Mouse (Mus musculus) ovary, postnatal 36 days (tissue): ENCODE results near the gene Dync1i1.
"Not testable (repeated sequence)": the region's sequence is repeated elsewhere in the genome, so short reads cannot be mapped to it uniquely, and the experiment has no call there.

Experiments used
- DNase-seq: peaks from one replicate; pipeline ENCODE4 v3.0.0; 2022; ENCODE audit warnings: low spot score, mixed read lengths

Gene Dync1i1

DNA sequence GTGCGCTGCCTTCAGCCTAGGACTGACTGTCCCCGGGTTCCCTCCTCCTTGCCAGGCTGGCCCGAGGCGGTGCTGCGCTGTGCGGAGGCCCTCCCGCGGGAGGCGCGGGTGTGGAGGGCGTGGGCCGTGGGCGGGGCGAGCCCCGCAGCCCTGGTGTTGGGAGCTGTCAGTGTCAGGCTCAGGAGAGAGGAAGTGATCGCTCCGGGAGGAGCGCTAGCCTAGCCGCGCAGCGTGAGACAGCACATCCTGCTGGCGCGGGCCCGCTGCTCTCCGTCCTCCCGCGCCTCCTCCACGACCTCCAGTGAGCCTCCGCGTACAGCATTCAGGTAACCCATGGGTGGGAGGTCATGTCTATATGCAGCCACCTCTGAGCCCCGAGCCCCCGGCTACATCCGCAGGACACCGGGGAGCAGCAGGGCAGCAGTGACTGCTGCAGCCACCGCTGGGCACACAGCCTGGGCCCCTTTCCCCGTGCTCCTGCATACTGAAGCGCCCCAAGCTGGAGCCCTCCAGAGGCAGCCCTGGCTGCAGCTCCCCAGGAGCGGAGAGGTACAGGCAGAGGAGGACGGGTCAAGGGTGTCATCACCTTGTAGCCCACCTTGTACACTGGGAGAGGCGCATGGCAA, at the start of gene Dync1i1:
TSS of gene Dync1i1 (plus strand) at position 29 of the 626 bp plus-strand sequence.
- DNase-seq: peak; percentile 66

DNA sequence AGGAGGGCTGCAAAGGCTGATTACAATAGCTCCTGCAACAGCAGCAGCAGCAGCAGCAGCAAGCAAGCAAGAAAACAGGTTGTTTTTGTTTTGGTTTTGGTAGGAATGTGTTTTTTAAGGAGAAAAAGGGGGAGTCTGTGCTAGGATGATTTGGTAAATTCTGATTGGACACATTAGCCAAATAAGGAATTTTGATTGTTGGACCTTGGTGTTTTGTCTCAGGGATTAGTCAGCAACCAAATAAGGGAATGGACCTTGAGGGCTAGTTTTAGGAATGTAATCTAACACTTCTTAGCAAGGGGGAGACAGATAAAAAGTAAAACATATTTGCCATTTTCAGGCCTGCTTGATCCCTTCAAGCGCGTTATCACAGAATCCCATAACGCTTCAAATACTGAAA, 45.7 kb upstream of the Dync1i1 start:
- no peak for DNase-seq

DNA sequence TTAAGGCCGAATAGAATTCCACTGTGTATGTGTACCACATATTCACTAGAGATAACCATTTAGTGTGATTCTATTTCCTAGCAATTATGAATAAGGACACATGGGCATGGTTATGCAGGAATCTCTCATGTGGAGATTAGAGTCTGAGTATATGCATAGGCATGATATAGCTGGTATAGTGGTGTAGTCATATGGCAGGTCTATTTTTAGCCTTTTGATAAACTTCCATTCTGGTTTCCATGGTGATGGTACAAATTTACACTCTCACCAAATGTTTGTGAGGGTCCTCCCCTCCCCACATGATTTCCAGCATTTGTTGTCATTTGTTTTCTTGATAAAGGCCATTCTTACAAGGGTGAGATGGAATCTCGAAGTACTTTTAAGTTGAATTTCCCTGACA, 23.6 kb upstream of the Dync1i1 start:
- no peak for DNase-seq

DNA sequence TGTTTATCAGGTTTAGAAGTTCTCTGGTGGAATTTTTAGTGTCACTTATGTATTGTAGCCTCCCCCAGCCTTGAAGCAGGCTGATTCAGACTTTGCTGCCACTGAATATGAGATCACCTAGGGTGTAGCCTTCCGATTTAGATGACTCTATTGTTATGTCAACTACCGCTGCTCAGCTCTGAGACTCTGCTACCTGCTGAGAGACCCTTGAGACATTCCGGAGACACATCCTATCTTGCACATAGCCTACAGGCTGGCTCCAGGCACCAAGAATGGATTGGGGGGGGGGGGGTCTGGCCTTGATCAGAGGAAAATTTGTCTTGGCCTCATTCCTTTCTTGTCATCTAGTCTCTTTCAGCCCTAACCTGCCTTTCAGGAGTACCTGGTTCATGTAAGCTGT, 17.5 kb upstream of the Dync1i1 start:
- not testable (repeated sequence) for DNase-seq

DNA sequence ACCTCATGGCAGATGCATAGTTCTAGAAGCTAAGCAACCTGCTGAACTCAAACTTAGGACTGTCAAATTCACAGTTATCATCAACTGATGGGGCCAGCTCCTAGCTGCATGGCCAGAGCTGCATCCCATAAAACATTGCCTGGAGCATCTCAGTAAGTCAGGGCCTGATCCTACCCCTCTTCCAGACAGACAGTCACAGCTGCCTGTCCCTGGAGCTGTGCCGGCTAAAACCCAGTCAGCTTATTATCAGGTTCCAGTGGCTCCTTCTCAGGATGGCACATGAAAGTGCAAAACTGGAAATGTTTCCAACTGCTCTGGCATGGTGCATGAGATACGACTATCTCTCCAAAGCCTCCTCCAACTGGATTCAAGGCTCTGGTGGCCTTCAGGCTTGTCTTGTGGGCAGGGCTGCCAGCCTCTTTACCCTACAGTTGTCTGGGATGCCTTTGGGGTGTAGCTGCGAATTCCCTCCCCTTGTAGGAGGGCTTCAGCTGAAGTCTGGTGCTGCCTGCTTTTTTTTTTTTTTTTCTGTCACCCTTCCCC, 15.3 kb upstream of the Dync1i1 start:
- DNase-seq: peak; percentile 38

DNA sequence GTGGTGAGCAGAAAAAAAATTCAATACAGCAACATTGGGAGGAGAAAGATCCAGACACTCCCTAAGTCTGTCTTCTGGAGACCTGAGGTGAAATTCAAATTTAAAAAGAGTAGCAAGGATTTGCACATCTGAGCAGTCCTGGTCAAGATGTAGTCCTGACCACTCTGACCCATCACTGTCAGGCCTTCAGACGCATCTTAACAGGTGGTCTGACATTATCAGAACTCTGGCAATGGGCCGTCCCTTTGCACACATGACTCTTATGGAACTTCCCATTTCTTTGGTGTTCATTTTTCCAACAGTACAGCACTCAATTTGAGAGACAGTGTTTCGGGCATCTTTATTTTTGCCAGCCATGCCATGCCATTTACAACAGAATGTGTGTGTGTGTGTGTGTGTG, 12.8 kb upstream of the Dync1i1 start:
- DNase-seq: no peak

DNA sequence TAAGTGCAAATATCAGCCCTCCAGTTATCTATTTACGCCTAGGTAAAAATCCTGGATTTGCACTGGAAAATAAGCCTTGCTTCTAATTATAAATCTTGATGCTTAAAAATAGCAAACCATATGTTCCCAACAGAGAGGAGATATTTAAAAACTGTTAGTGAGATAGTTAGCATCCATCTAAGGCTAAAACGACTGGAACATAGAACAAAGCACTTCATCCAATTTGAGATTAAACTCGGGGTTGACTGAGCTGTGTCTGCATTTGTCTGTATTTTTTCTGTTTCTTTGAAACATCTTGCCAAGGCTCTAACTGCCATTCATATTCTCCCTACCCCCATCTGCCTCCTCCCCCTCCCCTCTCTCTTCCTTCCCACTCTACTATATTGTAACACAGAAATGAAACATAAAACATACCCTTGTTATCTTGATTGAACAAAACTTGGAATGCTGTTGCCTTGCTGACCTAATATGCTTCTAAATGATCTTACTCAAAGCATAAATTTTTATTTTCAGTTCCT, 10.3 kb upstream of the Dync1i1 start:
- no peak for DNase-seq

DNA sequence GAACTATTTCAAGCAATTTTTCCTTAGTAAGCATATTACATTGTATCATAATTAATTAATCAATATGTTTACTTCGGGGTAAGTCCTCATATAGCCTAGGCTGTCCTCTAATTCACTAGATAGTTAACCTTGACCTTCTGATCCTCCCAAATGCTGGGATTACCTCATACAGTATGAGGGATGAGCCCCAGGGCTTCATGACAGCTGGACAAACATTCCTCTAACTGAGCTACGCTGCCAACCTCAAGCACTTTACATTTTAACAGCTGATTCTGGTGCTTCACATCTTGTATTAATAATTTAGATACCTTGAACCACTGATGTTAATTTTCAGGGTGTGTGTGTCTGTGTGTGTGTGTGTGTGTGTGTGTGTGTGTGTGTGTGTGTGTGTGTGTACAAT, 6.5 kb upstream of the Dync1i1 start:
- DNase-seq: no peak

DNA sequence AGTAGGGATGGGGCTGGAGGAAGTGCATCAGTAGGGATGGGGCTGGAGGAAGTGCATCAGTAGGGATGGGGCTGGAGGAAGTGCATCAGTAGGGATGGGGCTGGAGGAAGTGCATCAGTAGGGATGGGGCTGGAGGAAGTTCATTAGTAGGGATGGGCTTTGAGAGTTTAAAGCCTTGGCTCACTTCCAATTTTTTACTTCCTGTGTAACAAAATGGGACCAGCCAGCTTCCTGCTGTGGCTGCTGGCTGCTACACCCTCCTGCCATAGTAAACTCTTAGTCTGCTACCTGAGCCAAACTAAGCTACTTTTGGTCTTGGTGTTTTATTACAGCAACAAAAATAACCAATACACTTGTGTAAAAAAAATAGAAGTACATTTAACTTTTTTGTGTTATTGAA, 4.7 kb upstream of the Dync1i1 start:
- DNase-seq: not testable (repeated sequence)

DNA sequence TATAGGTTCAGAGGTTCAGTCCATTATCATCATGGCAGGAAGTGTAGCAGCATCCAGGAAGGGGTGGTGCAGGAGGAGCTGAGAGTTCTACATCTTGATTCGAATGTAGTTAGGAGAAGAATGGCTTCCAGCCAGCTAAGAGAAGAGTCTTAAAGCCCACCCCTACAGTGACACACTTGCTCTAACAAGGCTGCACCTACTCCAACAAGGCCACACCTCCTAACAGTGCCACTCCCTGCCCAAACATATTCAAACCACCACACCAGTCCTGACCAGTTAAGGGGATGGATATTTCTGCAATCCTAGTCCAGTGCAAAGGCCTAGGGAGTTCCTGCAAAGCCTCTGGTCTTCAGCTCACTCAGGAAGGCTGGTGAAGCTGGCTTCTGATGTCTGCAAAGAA, 1.5 kb upstream of the Dync1i1 start:
- DNase-seq: no peak

DNA sequence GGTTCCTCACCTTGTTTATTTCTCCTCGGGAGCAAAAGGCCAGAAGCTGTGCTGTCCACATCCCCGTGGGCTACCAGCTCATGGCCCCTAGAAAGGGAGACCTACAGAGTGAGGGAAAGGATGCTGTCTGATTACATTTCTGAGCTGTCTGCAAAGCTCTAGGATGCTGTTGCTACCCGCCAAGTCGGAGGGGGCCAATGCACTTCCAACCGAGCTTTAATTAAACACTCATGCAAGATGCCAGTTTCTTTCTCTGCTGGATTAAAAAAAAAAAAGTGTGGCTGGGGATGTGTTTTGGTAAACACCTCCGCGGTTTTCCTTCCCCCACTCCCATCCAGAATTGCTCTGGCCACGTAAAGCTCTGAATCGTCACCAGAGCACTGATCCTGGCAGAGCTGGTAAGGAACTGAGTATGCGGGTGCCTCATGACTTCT, 815 bp downstream of the Dync1i1 start:
- no peak for DNase-seq

DNA sequence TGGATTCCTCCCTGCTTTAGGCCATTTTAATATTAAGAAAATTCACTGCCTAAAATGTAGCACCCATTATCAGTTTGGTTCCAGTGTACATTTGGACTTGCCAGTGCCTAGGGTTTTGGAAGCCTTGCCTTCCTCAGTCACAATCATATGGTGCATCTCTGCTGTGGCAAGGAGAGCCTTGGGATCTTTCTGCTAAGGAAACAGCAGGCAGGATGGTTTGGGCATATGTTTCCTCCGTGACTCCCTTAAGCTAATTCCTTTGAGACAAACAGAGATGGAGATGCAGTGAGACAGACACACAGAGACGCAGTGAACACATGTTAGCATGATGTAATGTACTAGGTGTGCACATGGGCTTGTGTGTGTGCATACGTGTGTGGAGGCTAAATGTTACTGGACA, 7.8 kb downstream of the Dync1i1 start:
- no peak for DNase-seq

DNA sequence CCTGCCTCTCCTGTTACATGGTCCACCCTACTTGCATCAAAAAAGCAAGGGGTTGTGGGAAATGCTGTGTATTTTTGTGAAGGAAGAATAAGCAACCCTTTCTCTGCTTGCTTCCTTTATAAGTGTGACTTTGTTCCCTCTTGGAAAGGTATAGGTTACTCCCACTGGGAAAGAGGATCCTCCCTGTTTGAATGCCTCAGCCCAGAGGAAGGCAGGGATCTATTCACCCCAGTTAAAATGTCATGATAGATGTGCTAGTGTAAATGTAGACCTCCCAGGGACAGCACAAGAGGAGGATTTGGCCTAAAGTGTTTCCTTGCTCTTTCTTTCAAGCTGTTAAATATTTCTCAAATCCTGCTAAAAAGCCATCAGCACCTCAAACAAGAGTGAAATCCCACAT, 9.0 kb downstream of the Dync1i1 start:
- DNase-seq: no peak

DNA sequence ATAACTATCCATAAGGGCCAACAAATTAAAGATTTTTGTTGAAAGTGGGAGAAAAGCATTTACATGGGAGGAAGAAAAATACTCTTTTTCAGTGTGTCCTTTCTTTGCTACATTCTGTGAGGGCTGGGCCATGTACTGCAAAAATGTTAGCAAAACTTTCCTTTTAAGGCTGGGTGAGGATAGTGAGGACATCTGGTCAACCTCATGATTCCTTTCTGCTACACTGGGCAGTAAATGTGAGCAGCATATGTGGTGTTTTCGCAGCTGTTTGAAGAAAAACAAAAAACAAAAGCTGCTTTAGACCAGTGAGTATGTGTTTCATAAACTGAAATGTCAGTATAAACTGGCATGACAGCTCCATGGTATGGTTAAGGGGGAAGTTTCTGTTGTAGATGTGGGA, 9.4 kb downstream of the Dync1i1 start:
- DNase-seq: no peak

DNA sequence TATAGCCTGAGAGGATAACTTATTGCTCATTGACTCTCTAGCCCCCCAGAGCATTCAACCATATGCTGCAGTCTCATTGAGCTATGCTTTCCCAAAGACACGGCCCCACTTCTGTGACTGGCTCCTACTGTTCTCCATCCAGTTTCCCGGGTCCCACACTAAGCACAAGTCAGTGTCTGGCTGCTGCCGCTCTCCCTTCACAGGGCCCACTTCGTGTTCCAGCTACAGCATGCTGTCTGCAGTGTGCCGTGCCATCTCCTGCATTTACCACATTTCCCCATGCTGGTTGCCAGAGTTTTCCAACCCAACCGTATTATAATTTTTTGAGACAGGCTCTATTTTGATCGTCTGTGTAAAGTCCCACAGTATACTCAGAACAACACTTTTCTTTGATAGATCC, 14.3 kb downstream of the Dync1i1 start:
- DNase-seq: no peak

DNA sequence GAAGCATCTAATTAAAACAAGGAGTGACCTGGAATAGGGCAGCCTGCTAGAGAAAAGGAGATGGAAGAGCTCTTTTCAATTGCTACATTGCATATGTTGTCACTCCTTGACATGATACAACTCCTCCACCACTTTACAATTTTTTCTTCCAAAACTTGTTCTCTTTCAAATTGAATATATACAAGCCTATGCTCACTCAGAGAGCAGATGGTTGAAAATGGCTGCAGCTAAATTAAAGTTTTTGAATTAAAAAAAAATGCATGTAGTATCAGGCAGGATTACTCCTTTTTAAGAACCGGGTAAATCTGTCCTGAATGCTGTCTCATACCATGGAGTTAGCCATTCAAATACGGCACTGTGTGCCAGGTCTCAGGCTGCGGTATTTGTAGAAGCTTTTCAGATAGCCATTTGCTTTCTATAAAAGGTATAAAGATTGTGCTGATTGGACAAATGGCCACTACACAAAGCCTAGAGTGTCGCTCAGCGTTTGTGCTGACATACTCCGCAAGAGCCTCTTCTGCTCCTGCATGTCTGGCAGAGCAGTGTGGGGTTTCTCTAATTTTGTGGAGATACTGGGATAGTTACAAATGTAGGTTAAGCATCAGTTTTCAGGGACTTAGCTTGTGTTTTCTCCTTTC, 16.1 kb downstream of the Dync1i1 start:
- DNase-seq: no peak

DNA sequence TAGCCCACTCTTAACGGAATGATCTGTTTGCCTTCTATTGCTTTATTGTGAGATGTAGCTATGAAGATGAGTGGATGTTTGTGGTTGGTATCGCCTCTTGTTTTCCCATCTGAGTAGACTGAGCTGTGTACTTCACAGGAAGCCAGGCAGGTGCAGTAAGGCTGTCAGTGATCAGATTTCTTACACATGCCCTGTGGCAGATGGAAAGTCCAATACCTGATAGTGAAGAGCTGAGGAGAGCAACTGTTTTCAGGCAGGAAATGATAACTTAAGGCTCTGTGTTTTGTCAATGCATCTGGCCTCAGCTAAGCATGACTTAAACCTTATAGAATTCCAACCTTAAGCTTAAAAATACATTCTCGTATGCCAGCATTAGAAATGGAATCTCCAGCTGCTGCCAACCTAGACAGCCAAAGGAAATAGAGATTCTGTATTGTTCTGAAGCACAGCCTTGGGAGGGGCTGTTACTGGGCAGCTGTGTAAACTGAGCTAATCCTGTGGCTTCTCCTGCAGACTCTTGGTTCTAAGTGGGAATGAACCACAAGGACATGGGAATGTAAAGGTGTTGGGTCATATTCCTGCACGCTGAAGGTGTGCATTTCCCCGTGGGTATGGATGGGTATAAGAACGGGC, 24.8 kb downstream of the Dync1i1 start:
- no peak for DNase-seq

DNA sequence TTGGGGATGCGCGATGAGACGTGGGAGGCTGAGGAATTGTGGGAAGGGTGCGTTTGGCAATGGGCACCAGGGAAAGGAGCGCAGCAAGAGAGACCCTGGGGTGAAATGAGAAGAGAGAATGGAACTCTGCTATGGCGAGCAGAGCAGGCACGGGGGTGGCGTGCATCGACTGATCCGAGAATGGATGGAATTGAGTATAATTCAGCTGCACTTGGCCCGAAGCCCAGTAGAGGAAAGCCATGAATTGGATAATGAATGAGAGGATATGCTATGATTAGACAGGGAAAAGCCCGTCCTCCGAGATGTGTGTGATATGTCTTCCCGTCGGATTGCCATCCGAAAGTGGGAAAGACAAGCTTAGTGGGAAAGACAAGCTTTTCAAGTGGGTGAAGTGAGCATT, 26.7 kb downstream of the Dync1i1 start:
- no peak for DNase-seq

DNA sequence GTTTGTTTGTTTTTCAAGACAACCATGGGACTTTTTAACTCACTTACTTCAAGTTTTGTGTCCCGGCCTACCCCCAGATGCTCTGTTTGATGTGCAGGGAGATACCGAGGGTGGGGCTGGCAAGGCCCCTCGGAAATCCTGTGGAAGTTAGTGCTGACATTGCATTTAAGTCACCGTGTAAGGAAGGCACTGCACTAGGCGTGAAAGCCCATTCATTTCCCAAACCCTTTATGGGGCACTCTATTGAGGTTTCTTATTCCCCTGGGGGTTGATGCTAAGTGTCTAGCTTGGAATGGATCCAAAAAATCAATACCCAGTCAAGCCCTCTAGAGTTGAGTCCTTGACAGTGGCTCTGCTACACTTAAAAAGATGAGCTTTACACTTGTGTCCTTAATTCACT, 27.2 kb downstream of the Dync1i1 start:
- no peak for DNase-seq

DNA sequence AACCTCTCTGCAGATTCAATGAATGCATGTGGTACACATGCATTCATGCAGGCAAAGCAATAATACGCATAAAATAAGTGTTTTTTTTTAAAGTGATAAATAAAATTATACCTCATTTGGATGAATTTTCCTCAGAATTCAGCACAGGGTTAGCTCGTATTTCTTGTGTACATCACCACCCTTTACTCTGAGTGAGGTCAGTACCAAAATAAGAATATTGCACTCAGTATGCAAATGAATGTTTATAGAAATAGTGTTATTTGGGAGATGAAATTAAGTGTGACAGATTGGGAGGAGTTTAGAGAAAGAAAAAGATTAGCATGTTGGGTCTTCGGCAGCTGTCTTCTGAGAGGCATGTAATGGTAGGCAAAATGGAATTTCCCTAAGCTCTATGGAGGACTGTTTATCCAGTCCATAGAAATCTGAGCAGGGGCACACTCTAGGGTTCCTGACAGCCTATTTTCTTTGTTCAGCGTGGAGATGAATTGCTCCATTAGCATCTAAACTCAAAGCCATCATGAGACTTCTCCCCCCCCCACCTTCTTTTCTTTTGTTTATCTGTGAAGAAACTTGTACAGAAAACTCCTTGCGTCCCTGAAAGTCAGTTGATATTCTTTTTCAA, 31.2 kb downstream of the Dync1i1 start:
- no peak for DNase-seq

DNA sequence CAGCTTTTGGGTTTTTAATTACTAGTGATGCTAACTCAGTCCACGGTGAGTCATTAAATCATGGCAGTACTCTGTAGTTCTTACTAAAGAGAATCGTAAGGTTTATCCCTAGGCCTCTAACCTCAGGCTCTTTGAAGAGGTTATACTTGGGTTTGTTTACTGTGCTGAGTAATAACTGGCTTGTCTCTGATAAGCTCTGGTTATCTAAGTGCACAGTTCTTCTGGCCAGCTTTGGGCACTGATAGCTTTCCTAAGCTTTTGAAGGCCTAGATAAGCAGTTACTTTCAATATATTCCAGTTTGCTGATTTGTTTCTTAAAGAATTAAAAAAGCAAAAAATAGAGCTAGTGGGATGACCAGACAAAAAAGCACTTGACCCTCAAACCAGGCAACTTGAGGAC, 37.5 kb downstream of the Dync1i1 start:
- no peak for DNase-seq

DNA sequence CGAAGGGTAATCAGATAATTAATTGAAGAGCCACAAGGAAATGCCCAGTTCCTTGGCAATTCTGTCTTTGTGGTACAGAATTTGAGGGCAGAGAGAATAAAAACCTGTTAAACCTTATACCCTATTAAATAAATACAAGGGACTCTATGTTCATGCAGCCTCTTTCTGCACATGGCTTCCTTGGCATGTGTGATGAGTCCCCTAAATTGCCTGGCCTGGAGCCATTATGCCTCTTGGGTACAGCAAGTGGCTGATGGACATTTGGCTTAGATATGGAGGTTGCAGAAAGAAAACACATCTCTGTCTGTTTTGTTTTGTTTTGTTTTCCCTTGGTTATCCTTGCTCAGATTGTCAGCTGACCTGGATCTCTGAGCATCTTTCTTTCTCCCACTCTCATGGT, 43.1 kb downstream of the Dync1i1 start:
- DNase-seq: no peak

DNA sequence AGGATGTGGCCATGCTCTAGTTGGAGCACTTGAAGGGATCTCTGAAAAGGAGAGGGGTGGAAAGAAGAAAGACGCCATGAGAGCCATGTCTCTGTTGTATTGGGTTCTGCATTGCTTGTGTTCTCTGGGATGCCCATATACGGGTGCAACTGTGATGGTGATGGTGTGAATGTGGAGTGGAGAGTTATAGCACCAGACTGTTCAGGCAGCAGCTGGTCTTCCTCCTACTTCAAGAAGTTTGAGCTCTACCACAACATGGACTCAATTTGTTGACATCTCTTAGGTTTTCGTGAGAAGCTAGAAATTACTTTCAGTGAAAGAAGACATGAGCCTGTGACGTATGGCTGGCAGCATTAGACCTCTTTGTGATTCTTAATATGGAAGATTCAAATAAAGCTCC, 44.8 kb downstream of the Dync1i1 start:
- DNase-seq: no peak
